Mouse (Mus musculus): ENCODE results near the gene Med17. TPM values are rescaled to one million over a fixed set of nuclear protein-coding genes. Genes with fewer than 3 reads are reported as not detected.

Gene Med17
- polyA plus RNA-seq, 1 experiment from 2014 or later: 41.2 TPM

GRCm38 (mm10) chr9:15238297-15238990 is 41.3 kb downstream of the Med17 start:
- DNase-seq (ENCODE audit: low spot score): no peak

GRCm38 (mm10) chr9:15237516-15238296 is 42.0 kb downstream of the Med17 start:
- DNase-seq (ENCODE audit: low spot score): no peak

- DNase-seq (ENCODE audit: low spot score): no peak
Observed at GRCm38 (mm10) chr9:15235986-15236385, 43.7 kb downstream of the Med17 start.

- no peak for DNase-seq (ENCODE audit: low spot score)
Observed at GRCm38 (mm10) chr9:15233604-15234003, 46.1 kb downstream of the Med17 start.

GRCm38 (mm10) chr9:15232445-15232844 is 47.3 kb downstream of the Med17 start:
- DNase-seq (ENCODE audit: low spot score): no peak

GRCm38 (mm10) chr9:15224912-15225311 is 54.8 kb downstream of the Med17 start:
- DNase-seq (ENCODE audit: low spot score): no peak

- DNase-seq (ENCODE audit: low spot score): no peak
Observed at GRCm38 (mm10) chr9:15213695-15214094, 66.0 kb downstream of the Med17 start.

- no peak for DNase-seq (ENCODE audit: low spot score)
Observed at GRCm38 (mm10) chr9:15211876-15212275, 67.9 kb downstream of the Med17 start.

Small RNAs within 50 kb of the gene (microRNA-seq; reads per million reads assigned to microRNA genes)
- not detected for gene Gm49349 (ENCODE audit: borderline number of aligned reads)
- gene mmu-mir-7650 (ENCODE audit: borderline number of aligned reads): not detected

Other genes with a start within 250 kb of the Med17 start
- gene Panx1, start 234.5 kb downstream of the Med17 start, polyA plus RNA-seq (2015; fragmentation: Nextera tagmentation; extraction: Ambion mirVana): 76.0 and 78.1 TPM in 2 replicates
- 0.03 TPM in 1 of 2 replicates, not detected in the other for gene Hephl1, start 167.8 kb downstream of the Med17 start, polyA plus RNA-seq (2015; fragmentation: Nextera tagmentation; extraction: Ambion mirVana)
- gene Vstm5, start 40.9 kb downstream of the Med17 start, polyA plus RNA-seq (2015; fragmentation: Nextera tagmentation; extraction: Ambion mirVana): 0.60 and 0.65 TPM in 2 replicates
- 77.6 and 79.2 TPM in 2 replicates for gene Taf1d, start 26.3 kb upstream of the Med17 start, polyA plus RNA-seq (2015; fragmentation: Nextera tagmentation; extraction: Ambion mirVana)
- gene 4931406C07Rik, start 26.5 kb upstream of the Med17 start, polyA plus RNA-seq (2015; fragmentation: Nextera tagmentation; extraction: Ambion mirVana): 4.3 and 4.8 TPM in 2 replicates
- 13.9 and 17.1 TPM in 2 replicates for gene Cep295, start 77.9 kb upstream of the Med17 start, polyA plus RNA-seq (2015; fragmentation: Nextera tagmentation; extraction: Ambion mirVana)
- gene Smco4, start 213.5 kb upstream of the Med17 start, polyA plus RNA-seq (2015; fragmentation: Nextera tagmentation; extraction: Ambion mirVana): 2.3 and 2.4 TPM in 2 replicates